Mouse (Mus musculus): ENCODE data around the gene Lcp1. TPM values are rescaled to one million over a fixed set of nuclear protein-coding genes. Genes with fewer than 3 reads are reported as not detected.
A peak's percentile ranks its signal among the peaks of the same experiment; 100 is the strongest.

The Lcp1 gene
- polyA plus RNA-seq, 1 experiment from 2014 or later: 28.9 TPM

DNA sequence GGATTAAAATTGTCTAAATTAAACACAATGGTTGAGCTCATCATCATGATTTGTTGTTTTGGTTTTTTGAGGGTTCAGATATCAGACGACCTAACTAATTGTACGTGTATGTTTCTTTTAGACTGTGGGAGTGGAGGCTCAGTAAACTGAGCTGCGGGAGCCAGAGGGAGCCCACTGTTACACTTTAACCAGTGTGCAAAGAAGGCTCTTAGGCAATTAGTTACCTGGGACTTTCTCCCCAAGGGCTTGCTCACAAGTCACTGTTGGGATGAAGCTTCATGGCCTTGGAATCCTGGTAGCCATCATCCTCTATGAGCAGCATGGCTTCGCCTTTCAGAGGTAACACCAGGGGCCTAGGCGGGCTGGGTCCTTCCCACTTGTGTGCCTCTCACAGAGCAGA is 111.2 kb downstream of the Lcp1 start, which contains the start of gene Cpb2:
Gene Cpb2, plus strand, starts transcription at position 201 of the 400 bp plus-strand sequence.
- 60% methylated on average over 5 of the region's 5 CpGs for WGBS
- Histone ChIP-seq H3K9me3 (ENCODE audit: control insufficient read depth, low read length) (no peaks in the 10 kb centered on the region), H3K27ac (replicated peaks) (no peak within 1 kb of the TSS), H3K27me3 (ENCODE audit: control insufficient read depth, insufficient read depth, low read length) (no peaks in the 10 kb centered on the region), H3K9ac (ENCODE audit: low read length) (no peak within 1 kb of the TSS), H3K36me3 (ENCODE audit: control insufficient read depth, insufficient read depth, low read length) (no peaks in the 10 kb centered on the region), H3K4me3 (ENCODE audit: low read depth, low read length) (no peak within 1 kb of the TSS), H3K4me1 (replicated peaks; ENCODE audit: control insufficient read depth, insufficient read depth) (no peaks in the 10 kb centered on the region), H3K4me2 (replicated peaks; ENCODE audit: low read depth) (no peak within 1 kb of the TSS)
- DNase-seq (ENCODE audit: low spot score) (no peak), ATAC-seq (ENCODE audit: low FRiP score, low TSS enrichment) (no peak)
- TF ChIP-seq CTCF (IDR thresholded peaks at IDR 0.05; ENCODE audit: low read depth) (no peak), EP300 (optimal IDR thresholded peaks at IDR 0.05) (no peak)

DNA sequence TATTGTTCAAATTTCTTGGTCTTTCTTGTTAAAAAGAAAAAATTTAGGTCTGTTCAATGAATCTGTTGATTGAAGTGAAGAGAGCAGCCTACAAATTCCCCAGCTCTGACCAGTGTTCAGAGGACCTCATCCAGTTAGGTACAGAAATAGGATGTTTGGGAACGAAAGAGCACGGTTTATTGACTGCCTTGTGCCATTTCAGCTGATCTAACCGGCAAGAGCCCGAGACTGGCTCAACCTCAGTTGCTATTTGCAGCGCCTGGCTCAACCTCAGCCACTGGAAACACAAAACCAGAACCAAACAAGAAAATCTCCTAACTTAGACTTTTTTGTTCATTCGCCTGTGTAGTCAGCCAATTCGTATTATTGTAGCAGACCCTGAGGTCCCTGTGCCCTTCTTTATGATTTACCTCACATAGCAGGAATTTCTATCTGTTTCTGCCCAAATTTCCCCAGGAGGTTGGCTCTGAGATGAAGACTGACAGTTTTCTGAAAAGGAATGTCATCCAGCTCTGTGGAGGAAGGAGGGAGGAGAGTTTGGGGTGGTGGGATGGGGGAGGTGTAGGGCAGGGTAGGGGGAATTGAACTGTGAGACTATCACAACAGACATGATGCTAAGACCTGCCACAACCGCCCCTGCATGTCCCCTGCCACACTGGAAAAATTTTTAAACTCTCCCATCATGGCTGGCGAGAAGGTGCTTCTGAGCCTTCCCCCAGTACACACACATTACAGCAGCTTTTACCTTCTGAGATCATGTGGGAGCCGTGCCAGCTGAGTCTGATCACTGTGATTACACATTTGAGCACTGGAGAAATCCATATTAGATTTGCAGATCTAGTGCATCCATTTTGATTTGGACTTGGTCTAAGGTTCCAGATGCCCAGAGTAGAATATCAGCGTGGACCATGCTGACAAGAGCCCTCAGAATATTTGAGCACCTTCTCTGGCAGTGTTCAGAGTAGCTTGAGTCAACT is 115.4 kb downstream of the Lcp1 start:
- DNase-seq (ENCODE audit: low spot score) (no peak), ATAC-seq (ENCODE audit: low FRiP score, low TSS enrichment) (no peak)
- Histone ChIP-seq H3K27ac (replicated peaks) (no peak overlapping the region), H3K4me2 (replicated peaks; ENCODE audit: low read depth) (no peak overlapping the region), H3K36me3 (ENCODE audit: control insufficient read depth, insufficient read depth, low read length) (no peaks in the 10 kb centered on the region), H3K9ac (ENCODE audit: low read length) (no peak overlapping the region), H3K4me3 (ENCODE audit: low read depth, low read length) (no peak overlapping the region), H3K9me3 (ENCODE audit: control insufficient read depth, low read length) (no peaks in the 10 kb centered on the region), H3K4me1 (replicated peaks; ENCODE audit: control insufficient read depth, insufficient read depth) (no peaks in the 10 kb centered on the region), H3K27me3 (ENCODE audit: control insufficient read depth, insufficient read depth, low read length) (no peaks in the 10 kb centered on the region)
- no peak for TF ChIP-seq CTCF (IDR thresholded peaks at IDR 0.05; ENCODE audit: low read depth)
- no peak for TF ChIP-seq EP300 (optimal IDR thresholded peaks at IDR 0.05)
- 76% methylated on average over 11 of the region's 11 CpGs for WGBS

DNA sequence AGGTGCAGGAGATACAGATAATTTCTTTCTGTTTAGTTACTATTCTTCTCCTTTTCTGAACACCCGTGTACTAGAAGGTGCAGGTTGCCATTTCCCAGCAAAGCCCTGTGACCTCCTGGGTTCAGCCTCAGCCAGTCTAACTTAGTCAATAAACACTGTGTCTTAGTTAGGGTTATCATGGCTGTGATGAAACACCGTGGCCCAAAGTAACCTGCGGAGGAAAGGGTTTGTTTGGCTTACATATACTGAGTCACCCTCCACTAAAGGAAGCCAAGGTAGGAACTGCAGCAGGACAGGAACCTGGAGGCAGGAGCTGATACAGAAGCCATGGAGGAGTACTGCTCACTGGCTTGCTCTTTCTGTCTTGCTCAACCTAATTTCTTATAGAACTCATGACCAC is 119.5 kb downstream of the Lcp1 start:
- TF ChIP-seq CTCF (IDR thresholded peaks at IDR 0.05; ENCODE audit: low read depth) (no peak), EP300 (optimal IDR thresholded peaks at IDR 0.05) (no peak)
- no peak for DNase-seq (ENCODE audit: low spot score)
- no peaks in the 10 kb centered on the region for H3K9me3 ChIP-seq (ENCODE audit: control insufficient read depth, low read length)
- H3K36me3 ChIP-seq (ENCODE audit: control insufficient read depth, insufficient read depth, low read length): no peaks in the 10 kb centered on the region
- peak; percentile 72; the same call in 1 of the 2 replicates for ATAC-seq (ENCODE audit: low FRiP score, low TSS enrichment)
- H3K4me3 ChIP-seq (ENCODE audit: low read depth, low read length): no peak overlapping the region
- no peaks in the 10 kb centered on the region for H3K4me1 ChIP-seq (replicated peaks; ENCODE audit: control insufficient read depth, insufficient read depth)
- 59% methylated on average over 3 of the region's 3 CpGs for WGBS
- H3K27me3 ChIP-seq (ENCODE audit: control insufficient read depth, insufficient read depth, low read length): no peaks in the 10 kb centered on the region
- H3K4me2 ChIP-seq (replicated peaks; ENCODE audit: low read depth): no peak overlapping the region
- H3K9ac ChIP-seq (ENCODE audit: low read length): no peak overlapping the region
- H3K27ac ChIP-seq (replicated peaks): no peak overlapping the region

- DNase-seq (ENCODE audit: low spot score) (peak; percentile 22), ATAC-seq (ENCODE audit: low FRiP score, low TSS enrichment) (peak; percentile 78; the same call in 1 of the 2 replicates)
- Histone ChIP-seq H3K4me2 (replicated peaks; ENCODE audit: low read depth) (no peak overlapping the region), H3K9ac (ENCODE audit: low read length) (no peak overlapping the region), H3K27ac (replicated peaks) (no peak overlapping the region), H3K36me3 (ENCODE audit: control insufficient read depth, insufficient read depth, low read length) (no peaks in the 10 kb centered on the region), H3K4me3 (ENCODE audit: low read depth, low read length) (no peak overlapping the region), H3K4me1 (replicated peaks; ENCODE audit: control insufficient read depth, insufficient read depth) (no peaks in the 10 kb centered on the region), H3K9me3 (ENCODE audit: control insufficient read depth, low read length) (no peaks in the 10 kb centered on the region), H3K27me3 (ENCODE audit: control insufficient read depth, insufficient read depth, low read length) (no peaks in the 10 kb centered on the region)
- peak; percentile 63 for TF ChIP-seq CTCF (IDR thresholded peaks at IDR 0.05; ENCODE audit: low read depth)
- TF ChIP-seq EP300 (optimal IDR thresholded peaks at IDR 0.05): no peak
- 46% methylated on average over 5 of the region's 5 CpGs for WGBS
These were observed 125.6 kb downstream of the Lcp1 start for GRCm38 (mm10) chr14:75256521-75256920.

DNA sequence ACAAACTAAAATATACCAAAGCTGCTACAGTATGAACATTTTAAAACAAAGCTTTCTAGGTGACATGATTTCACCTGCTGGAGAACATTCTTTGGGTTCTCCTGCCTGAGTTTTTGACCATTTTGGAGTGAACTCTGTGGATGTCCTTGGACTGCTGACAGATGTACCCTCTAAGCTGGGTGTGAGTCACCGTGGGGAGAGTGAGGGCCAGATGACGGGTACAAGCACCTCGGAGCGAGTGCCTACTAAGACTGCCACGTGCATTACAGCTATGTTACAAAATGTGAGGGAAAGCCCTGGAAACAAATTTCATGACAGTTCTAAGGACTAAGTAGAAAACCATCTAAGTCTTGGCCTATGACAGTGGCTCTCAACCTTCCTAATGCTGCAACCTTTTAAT is 138.6 kb downstream of the Lcp1 start:
- Histone ChIP-seq H3K9ac (ENCODE audit: low read length) (no peak overlapping the region), H3K4me3 (ENCODE audit: low read depth, low read length) (no peak overlapping the region), H3K36me3 (ENCODE audit: control insufficient read depth, insufficient read depth, low read length) (no peaks in the 10 kb centered on the region), H3K27me3 (ENCODE audit: control insufficient read depth, insufficient read depth, low read length) (no peaks in the 10 kb centered on the region), H3K4me1 (replicated peaks; ENCODE audit: control insufficient read depth, insufficient read depth) (no peaks in the 10 kb centered on the region), H3K27ac (replicated peaks) (no peak overlapping the region), H3K9me3 (ENCODE audit: control insufficient read depth, low read length) (no peaks in the 10 kb centered on the region), H3K4me2 (replicated peaks; ENCODE audit: low read depth) (no peak overlapping the region)
- TF ChIP-seq EP300 (optimal IDR thresholded peaks at IDR 0.05) (no peak), CTCF (IDR thresholded peaks at IDR 0.05; ENCODE audit: low read depth) (no peak)
- DNase-seq (ENCODE audit: low spot score): no peak
- ATAC-seq (ENCODE audit: low FRiP score, low TSS enrichment): no peak
- 82% methylated on average over 5 of the region's 5 CpGs for WGBS

- no peak for ATAC-seq (ENCODE audit: low FRiP score, low TSS enrichment)
- no peak for DNase-seq (ENCODE audit: low spot score)
- Histone ChIP-seq H3K27me3 (ENCODE audit: control insufficient read depth, insufficient read depth, low read length) (no peaks in the 10 kb centered on the region), H3K9me3 (ENCODE audit: control insufficient read depth, low read length) (no peaks in the 10 kb centered on the region), H3K36me3 (ENCODE audit: control insufficient read depth, insufficient read depth, low read length) (no peaks in the 10 kb centered on the region), H3K4me3 (ENCODE audit: low read depth, low read length) (no peak overlapping the region), H3K27ac (replicated peaks) (no peak overlapping the region), H3K9ac (ENCODE audit: low read length) (no peak overlapping the region), H3K4me1 (replicated peaks; ENCODE audit: control insufficient read depth, insufficient read depth) (no peaks in the 10 kb centered on the region), H3K4me2 (replicated peaks; ENCODE audit: low read depth) (no peak overlapping the region)
- TF ChIP-seq CTCF (IDR thresholded peaks at IDR 0.05; ENCODE audit: low read depth) (no peak), EP300 (optimal IDR thresholded peaks at IDR 0.05) (no peak)
- 89% methylated on average over 6 of the region's 6 CpGs for WGBS
These were observed 148.8 kb downstream of the Lcp1 start for GRCm38 (mm10) chr14:75279716-75280115.

All from stomach, postnatal 0 days (tissue).